Mouse (Mus musculus): ENCODE measurements around the gene Tbc1d32. TPM values are rescaled to one million over a fixed set of nuclear protein-coding genes. Genes with fewer than 3 reads are reported as not detected.

The Tbc1d32 gene
- total and polyA plus RNA-seq, 3 experiments, result not detected

DNA sequence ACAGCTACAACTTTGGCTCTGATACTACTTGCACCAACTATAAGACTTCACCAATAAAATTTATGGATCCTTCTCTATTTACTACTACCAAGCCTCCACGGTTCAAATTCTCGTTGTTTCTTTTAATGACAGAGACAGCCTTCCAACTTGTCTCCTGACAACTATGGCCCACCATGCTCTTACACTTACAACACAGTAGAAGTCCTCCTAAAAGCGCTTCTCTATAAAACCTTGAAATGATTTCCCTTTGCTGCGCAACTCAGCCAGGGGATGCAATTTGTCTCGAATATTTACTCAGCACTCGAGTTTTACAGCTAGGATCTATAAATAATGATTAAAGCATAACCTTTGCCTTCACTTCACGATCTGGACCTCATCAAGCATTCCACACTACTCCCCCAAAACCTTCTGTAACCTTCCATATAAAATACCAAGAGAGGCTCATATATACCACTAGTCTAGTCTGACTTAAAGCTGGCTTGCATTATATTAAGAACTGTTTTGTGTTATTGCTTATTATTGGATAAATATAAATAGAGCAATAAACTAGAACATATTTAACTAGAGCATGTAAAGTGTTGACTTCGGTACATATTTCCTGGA lies 21.6 kb downstream of the Tbc1d32 start:
- no peaks in the 10 kb centered on the region for H3K36me3 ChIP-seq (ENCODE audit: control insufficient read depth in 1 of 2, insufficient read depth in 2 of 2, low read length in 2 of 2)
- H3K4me3 ChIP-seq (ENCODE audit: control insufficient read depth in 1 of 2, insufficient read depth in 1 of 2, low read depth in 2 of 2, low read length in 2 of 2), result no peak overlapping the region
- no peak for TF ChIP-seq MEF2A (IDR thresholded peaks at IDR 0.05; ENCODE audit: extremely low read depth, insufficient replicate concordance, low read depth, low read length, poor library complexity, severe bottlenecking)
- no peak for TF ChIP-seq CHD2 (IDR thresholded peaks at IDR 0.05; ENCODE audit: low read length)
- no peak for TF ChIP-seq RCOR1 (IDR thresholded peaks at IDR 0.05; ENCODE audit: low read depth, low read length)
- no peak for TF ChIP-seq E2F4 (IDR thresholded peaks at IDR 0.05; ENCODE audit: borderline replicate concordance, low read depth, low read length)
- TF ChIP-seq KAT2A (conservative IDR thresholded peaks at IDR 0.05; ENCODE audit: low read depth, low read length), result no peak
- no peak for TF ChIP-seq MAX (IDR thresholded peaks at IDR 0.05; ENCODE audit: low read length)
- TF ChIP-seq SIN3A (IDR thresholded peaks at IDR 0.05; ENCODE audit: low read length), result no peak
- no peak for TF ChIP-seq USF1 (IDR thresholded peaks at IDR 0.05; ENCODE audit: low read depth, low read length)
- no peak for TF ChIP-seq ZC3H11A (IDR thresholded peaks at IDR 0.05; ENCODE audit: low read depth, low read length)
- no peak for TF ChIP-seq TAL1 (IDR thresholded peaks at IDR 0.05; ENCODE audit: low read length)
- H3K9ac ChIP-seq (ENCODE audit: control insufficient read depth, low read depth, low read length, poor library complexity, severe bottlenecking), result no peak overlapping the region
- no peaks in the 10 kb centered on the region for H3K79me2 ChIP-seq (ENCODE audit: control insufficient read depth, insufficient read depth, low read length, poor library complexity)
- no peaks in the 10 kb centered on the region for H3K4me1 ChIP-seq (ENCODE audit: control insufficient read depth in 1 of 2, insufficient read depth in 2 of 2, low read length in 2 of 2)
- no peak for DNase-seq (ENCODE audit: low read depth, low spot score)
- no peaks in the 10 kb centered on the region for H3K27me3 ChIP-seq (ENCODE audit: control insufficient read depth in 1 of 2, insufficient read depth in 2 of 2, low read length in 2 of 2)
- H3K9me3 ChIP-seq (replicated peaks; ENCODE audit: insufficient read depth, low read length), result no peaks in the 10 kb centered on the region
- H3K27ac ChIP-seq (ENCODE audit: control insufficient read depth, low read depth, low read length), result no peak overlapping the region

DNA sequence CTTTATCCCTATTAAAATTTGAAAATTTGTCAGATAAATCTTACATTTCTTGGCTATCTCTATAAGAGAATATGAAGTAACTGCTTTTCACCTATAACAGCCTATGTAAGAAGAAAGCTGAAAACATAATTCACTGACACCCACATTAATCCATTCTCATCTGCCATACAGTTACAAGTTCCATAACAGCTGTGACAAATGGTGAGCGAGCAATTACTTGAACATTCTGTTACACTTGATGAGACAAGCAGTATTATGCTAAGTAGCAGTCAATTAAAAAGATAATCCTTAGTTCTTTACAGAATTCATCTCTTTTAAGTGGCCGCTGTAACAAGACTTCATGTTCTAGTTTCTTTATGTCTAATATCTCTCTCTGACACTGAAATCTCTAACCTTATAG lies 24.1 kb downstream of the Tbc1d32 start:
- Histone ChIP-seq H3K9me3 (replicated peaks; ENCODE audit: insufficient read depth, low read length) (no peaks in the 10 kb centered on the region), H3K27ac (ENCODE audit: control insufficient read depth, low read depth, low read length) (no peak overlapping the region), H3K27me3 (ENCODE audit: control insufficient read depth in 1 of 2, insufficient read depth in 2 of 2, low read length in 2 of 2) (no peaks in the 10 kb centered on the region), H3K4me1 (ENCODE audit: control insufficient read depth in 1 of 2, insufficient read depth in 2 of 2, low read length in 2 of 2) (no peaks in the 10 kb centered on the region), H3K36me3 (ENCODE audit: control insufficient read depth in 1 of 2, insufficient read depth in 2 of 2, low read length in 2 of 2) (no peaks in the 10 kb centered on the region), H3K4me3 (ENCODE audit: control insufficient read depth in 1 of 2, insufficient read depth in 1 of 2, low read depth in 2 of 2, low read length in 2 of 2) (no peak overlapping the region), H3K79me2 (ENCODE audit: control insufficient read depth, insufficient read depth, low read length, poor library complexity) (no peaks in the 10 kb centered on the region), H3K9ac (ENCODE audit: control insufficient read depth, low read depth, low read length, poor library complexity, severe bottlenecking) (no peak overlapping the region)
- no peak for DNase-seq (ENCODE audit: low read depth, low spot score)
- TF ChIP-seq MAFK (IDR thresholded peaks at IDR 0.05; ENCODE audit: borderline replicate concordance, low read depth, low read length) (no peak), POLR2AphosphoS2 (IDR thresholded peaks at IDR 0.05; ENCODE audit: low read length) (no peak), ZKSCAN1 (IDR thresholded peaks at IDR 0.05; ENCODE audit: low read depth, low read length) (no peak)

DNA sequence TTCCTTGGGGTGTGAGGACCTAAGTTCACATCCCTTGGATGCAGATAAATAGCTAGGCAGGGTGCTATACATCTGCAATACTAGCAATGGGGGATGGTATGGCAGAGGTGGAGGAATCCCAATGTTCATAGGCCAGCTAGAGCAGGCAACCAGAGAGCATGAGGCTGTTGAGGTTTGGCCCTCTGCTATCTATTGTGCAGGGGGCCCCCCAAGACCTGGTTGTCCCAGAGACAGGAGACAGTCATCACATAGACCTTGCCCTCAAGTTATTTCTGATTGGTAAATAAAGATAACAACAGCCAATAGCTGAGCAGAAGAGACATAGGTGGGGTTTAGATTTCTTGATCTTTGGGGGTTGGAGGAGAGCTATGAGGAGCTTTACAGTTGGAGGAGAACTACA lies 28.6 kb downstream of the Tbc1d32 start:
- Histone ChIP-seq H3K27ac (ENCODE audit: control insufficient read depth, low read depth, low read length) (no peak overlapping the region), H3K9me3 (replicated peaks; ENCODE audit: insufficient read depth, low read length) (no peaks in the 10 kb centered on the region), H3K79me2 (ENCODE audit: control insufficient read depth, insufficient read depth, low read length, poor library complexity) (no peaks in the 10 kb centered on the region), H3K4me1 (ENCODE audit: control insufficient read depth in 1 of 2, insufficient read depth in 2 of 2, low read length in 2 of 2) (no peaks in the 10 kb centered on the region), H3K4me3 (ENCODE audit: control insufficient read depth in 1 of 2, insufficient read depth in 1 of 2, low read depth in 2 of 2, low read length in 2 of 2) (no peak overlapping the region), H3K36me3 (ENCODE audit: control insufficient read depth in 1 of 2, insufficient read depth in 2 of 2, low read length in 2 of 2) (no peaks in the 10 kb centered on the region), H3K27me3 (ENCODE audit: control insufficient read depth in 1 of 2, insufficient read depth in 2 of 2, low read length in 2 of 2) (no peaks in the 10 kb centered on the region), H3K9ac (ENCODE audit: control insufficient read depth, low read depth, low read length, poor library complexity, severe bottlenecking) (no peak overlapping the region)
- DNase-seq (ENCODE audit: low read depth, low spot score), result no peak
- TF ChIP-seq MYC (IDR thresholded peaks at IDR 0.05; ENCODE audit: low read depth, low read length), result no peak
- TF ChIP-seq SIN3A (IDR thresholded peaks at IDR 0.05; ENCODE audit: low read length), result no peak
- no peak for TF ChIP-seq MYB (IDR thresholded peaks at IDR 0.05; ENCODE audit: low read depth, low read length)
- no peak for TF ChIP-seq TBP (IDR thresholded peaks at IDR 0.05; ENCODE audit: low read depth, low read length)
- no peak for TF ChIP-seq MXI1 (IDR thresholded peaks at IDR 0.05; ENCODE audit: low read depth, low read length)
- TF ChIP-seq POLR2AphosphoS5 (IDR thresholded peaks at IDR 0.05; ENCODE audit: borderline replicate concordance, low read depth, low read length), result no peak
- no peak for TF ChIP-seq NRF1 (IDR thresholded peaks at IDR 0.05; ENCODE audit: insufficient read depth, low read depth, low read length, poor library complexity, severe bottlenecking)
- no peak for TF ChIP-seq POLR2AphosphoS2 (IDR thresholded peaks at IDR 0.05; ENCODE audit: low read length)
- no peak for TF ChIP-seq GATA1 (IDR thresholded peaks at IDR 0.05; ENCODE audit: low read depth, low read length)
- no peak for TF ChIP-seq TCF12 (IDR thresholded peaks at IDR 0.05; ENCODE audit: low read depth, low read length)
- no peak for TF ChIP-seq RAD21 (IDR thresholded peaks at IDR 0.05; ENCODE audit: low read depth, low read length)
- TF ChIP-seq POLR2A (IDR thresholded peaks at IDR 0.05; ENCODE audit: control insufficient read depth in 1 of 2, insufficient read depth in 1 of 2, low read depth in 1 of 2, low read length in 2 of 2, poor library complexity in 1 of 2), result no peak
- no peak for TF ChIP-seq ZC3H11A (IDR thresholded peaks at IDR 0.05; ENCODE audit: low read depth, low read length)
- no peak for TF ChIP-seq HCFC1 (IDR thresholded peaks at IDR 0.05; ENCODE audit: low read depth, low read length)
- no peak for TF ChIP-seq KAT2A (conservative IDR thresholded peaks at IDR 0.05; ENCODE audit: low read depth, low read length)
- TF ChIP-seq BHLHE40 (IDR thresholded peaks at IDR 0.05; ENCODE audit: borderline replicate concordance, low read depth, low read length), result no peak

All from MEL (cell line).